ENCODE assay signal across 25 mouse cellular contexts in genomic region chr12:33334951-33335350, GRCm38 (mm10). TPM values are rescaled to one million over a fixed set of nuclear protein-coding genes. Genes with fewer than 3 reads are reported as not detected.
DNase-seq lines count a peak whose midpoint lies in the region; ATAC-seq lines count a peak whose summit lies in the region.
"Had no signal": no experiment of that assay in that cellular context is flagged by ENCODE, and none has a peak within 500 bp of the region (broad histone marks: within the 10 kb centered on the region; RNA-seq: fewer than 3 reads in every experiment).

No protein-coding gene starts in this region.

- peak overlapping the region; percentile 52 for H3K4me2 ChIP-seq in liver, embryonic 12.5 days
- H3K4me2 ChIP-seq: hindbrain, embryonic 12.5 days; neural tube, embryonic 13.5 days had no signal

- peak; percentile 41 for DNase-seq in spleen, adult 12 weeks (ENCODE audit: low spot score)
- no peak for DNase-seq in spleen, postnatal 14 days (ENCODE audit: low spot score in 2 of 2)
- peak; percentile 77 for DNase-seq in c-Kit-positive CD71-positive TER-119-positive erythroid progenitor cells, embryonic 14.5 days (ENCODE audit: low spot score)
- DNase-seq in left cerebral cortex, postnatal 25 days (ENCODE audit: low spot score in 2 of 2): no peak
- DNase-seq: cerebellum, adult 9-11 months; gastrocnemius, adult 2 months; heart, postnatal 10 days; kidney, adult 18-20 months; lung, postnatal 10 days; midbrain, embryonic 14.5 days; right cerebral cortex, adult 18-20 months; right cerebral cortex, postnatal 4 days had no signal

- intact Hi-C loops in left cerebral cortex, postnatal 25 days (cut with DNase I): loop anchor here (1.0 to 2.0 kb wide), 3 partner anchors 54 to 308 kb away; partner anchors contain the start of gene Atxn7l1

- H3K36me3 ChIP-seq in liver, embryonic 12.5 days: peaks cover 67% of the 10 kb centered on the region
- H3K36me3 ChIP-seq: heart, embryonic 10.5 days; hindbrain, embryonic 12.5 days; limb, embryonic 10.5 days; neural tube, embryonic 13.5 days had no signal

- peak; percentile 80 for ATAC-seq in liver, embryonic 12.5 days
- peak; percentile 56 for ATAC-seq in megakaryocyte progenitor cell, adult 5-6 weeks (replicated peaks; ENCODE audit: poor library complexity)
- no peak for ATAC-seq in cerebellum, adult (ENCODE audit: insufficient number of reproducible peaks, low FRiP score, low TSS enrichment)
- no peak for ATAC-seq in inflammation-experienced regulatory T-cells, adult 6 months
- ATAC-seq: activated CD4-positive, CD25-positive, alpha-beta regulatory T cell, adult 4 months; forebrain, embryonic 14.5 days had no signal

- H3K27me3 ChIP-seq in liver, embryonic 12.5 days (replicated peaks): no peaks in the 10 kb centered on the region
- H3K27me3 ChIP-seq: hindbrain, embryonic 12.5 days had no signal

- H3K4me3 ChIP-seq in liver, embryonic 12.5 days: no peak overlapping the region
- H3K4me3 ChIP-seq: gastrocnemius, adult 2 months; heart, embryonic 10.5 days; hindbrain, embryonic 12.5 days; limb, embryonic 10.5 days; neural tube, embryonic 13.5 days had no signal

- peak overlapping the region; percentile 80 for H3K27ac ChIP-seq in liver, embryonic 12.5 days
- H3K27ac ChIP-seq: gastrocnemius, adult 2 months; heart, embryonic 10.5 days; hindbrain, embryonic 12.5 days; limb, embryonic 10.5 days; neural tube, embryonic 13.5 days had no signal

- WGBS in liver, embryonic 12.5 days (ENCODE audit: insufficient replicate concordance): 21% methylated on average over 5 of the region's 5 CpGs

- peaks cover 43% of the 10 kb centered on the region for H3K4me1 ChIP-seq in liver, embryonic 12.5 days

- no peaks in the 10 kb centered on the region for H3K9me3 ChIP-seq in liver, embryonic 12.5 days (replicated peaks)
- H3K9me3 ChIP-seq: heart, embryonic 10.5 days; hindbrain, embryonic 12.5 days; limb, embryonic 10.5 days; neural tube, embryonic 13.5 days had no signal

- H3K9ac ChIP-seq in liver, embryonic 12.5 days: peak overlapping the region; percentile 45
- H3K9ac ChIP-seq: hindbrain, embryonic 12.5 days; neural tube, embryonic 13.5 days had no signal

RNA-seq across cellular contexts. Expression of gene Efcab10, which starts 59.7 kb away (rescaled TPM):
- polyA plus RNA-seq in liver, embryonic 12.5 days (2016; fragmentation: Nextera tagmentation; extraction: Ambion mirVana): not detected in 2 replicates
- not detected in 2 replicates for total RNA-seq in megakaryocyte progenitor cell, adult 5-6 weeks (2015)
- not detected in 2 replicates for total RNA-seq in megakaryocyte progenitor cell, adult 5-6 weeks (2017)
- 1 to 10 TPM; 2.1 to 2.3 TPM for total RNA-seq in left cerebral cortex, postnatal 25 days (2021)
- not detected for polyA plus RNA-seq in inflammation-experienced regulatory T-cells, adult 6 months (2017; shearing (Covaris generic))
- total RNA-seq: ES-E14; gastrocnemius, adult 2 months; granulocyte monocyte progenitor cell, adult 5-6 weeks; heart, postnatal 10 days; liver, adult 2 months had no signal
- polyA plus RNA-seq: activated CD4-positive, CD25-positive, alpha-beta regulatory T cell, adult 4 months; liver, adult 2 months had no signal

Comparison
In these comparisons a context has a peak if more than half of its experiments do, and no peak if none do; other contexts are left out.
1. DNase-seq: peak in spleen, adult 12 weeks (single experiment) and c-Kit-positive CD71-positive TER-119-positive erythroid progenitor cells, embryonic 14.5 days (single experiment); none in spleen, postnatal 14 days (0 of 2) and left cerebral cortex, postnatal 25 days (0 of 2).
2. ATAC-seq: peak in liver, embryonic 12.5 days (single experiment) and megakaryocyte progenitor cell, adult 5-6 weeks (single experiment); none in cerebellum, adult (single experiment) and inflammation-experienced regulatory T-cells, adult 6 months (single experiment).